Mouse (Mus musculus): ENCODE data around the gene Tarbp2. TPM values are rescaled to one million over a fixed set of nuclear protein-coding genes. Genes with fewer than 3 reads are reported as not detected.

Tarbp2 gene
- total and polyA plus RNA-seq, 2 experiments from 2014 or later, result 89.5 to 94.7 TPM

GRCm38 (mm10) chr15:102505770-102506463, 12.1 kb upstream of the Tarbp2 start:
- no peaks in the 10 kb centered on the region for H3K9me3 ChIP-seq (ENCODE audit: low read length)
- DNase-seq (no peak), ATAC-seq (no peak)
- no peak overlapping the region for H3K4me2 ChIP-seq (ENCODE audit: low read depth)
- no peak overlapping the region for H3K9ac ChIP-seq
- no peaks in the 10 kb centered on the region for H3K27me3 ChIP-seq (ENCODE audit: insufficient read depth, low read length)
- no peak overlapping the region for H3K27ac ChIP-seq (ENCODE audit: low read depth, low read length)
- no peak for TF ChIP-seq CTCF (IDR thresholded peaks at IDR 0.05; ENCODE audit: low read depth)
- H3K4me3 ChIP-seq (ENCODE audit: low read depth, low read length), result no peak overlapping the region
- WGBS, result 86% methylated on average over 9 of the region's 9 CpGs
- H3K36me3 ChIP-seq (ENCODE audit: insufficient read depth), result peaks cover 61% of the 10 kb centered on the region
- H3K4me1 ChIP-seq (ENCODE audit: insufficient read depth), result peaks cover 16% of the 10 kb centered on the region

DNA sequence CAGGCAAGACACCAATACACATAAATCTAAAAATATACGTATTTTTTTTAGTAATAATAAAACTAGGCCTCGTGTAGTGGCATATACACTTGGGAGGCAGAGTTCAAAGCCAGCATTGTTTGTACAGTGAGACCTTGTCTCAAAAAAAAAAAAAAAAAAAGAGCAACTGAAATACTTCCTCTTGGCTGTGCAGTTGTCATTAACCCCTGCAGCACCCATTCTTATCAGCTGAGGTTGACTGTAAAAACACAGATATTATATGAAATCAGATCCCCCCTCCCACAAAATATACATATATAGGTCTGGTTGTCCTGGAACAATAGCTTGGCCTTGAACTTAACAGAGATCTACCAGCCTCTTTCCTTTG, 11.5 kb upstream of the Tarbp2 start:
- H3K36me3 ChIP-seq (ENCODE audit: insufficient read depth), result peaks cover 55% of the 10 kb centered on the region
- 51% methylated on average over 2 of the region's 2 CpGs for WGBS

DNA sequence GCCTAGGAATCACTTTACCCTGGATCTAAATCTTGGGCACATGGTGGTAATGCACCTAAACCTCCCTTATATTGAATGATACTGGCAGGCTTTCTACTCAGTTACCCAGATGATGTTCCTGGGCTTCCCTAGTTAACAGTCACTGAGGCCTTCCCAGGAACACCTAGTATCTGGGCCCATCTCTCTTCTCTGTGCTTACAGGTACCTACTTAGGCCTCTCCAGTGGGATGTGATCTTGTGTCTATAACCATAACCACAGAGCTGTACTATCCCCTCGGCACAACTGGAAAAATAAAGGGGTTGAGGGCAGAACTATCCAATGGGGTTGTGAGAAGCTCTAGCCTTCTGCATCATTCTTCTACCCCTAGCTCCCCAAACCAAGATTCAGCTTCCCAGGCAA, 11.1 kb upstream of the Tarbp2 start:
- ATAC-seq (no peak), DNase-seq (no peak)
- Histone ChIP-seq H3K9ac (no peak overlapping the region), H3K27ac (ENCODE audit: low read depth, low read length) (no peak overlapping the region), H3K27me3 (ENCODE audit: insufficient read depth, low read length) (no peaks in the 10 kb centered on the region), H3K36me3 (ENCODE audit: insufficient read depth) (peaks cover 51% of the 10 kb centered on the region), H3K4me1 (ENCODE audit: insufficient read depth) (peaks cover 26% of the 10 kb centered on the region), H3K9me3 (ENCODE audit: low read length) (no peaks in the 10 kb centered on the region), H3K4me3 (ENCODE audit: low read depth, low read length) (no peak overlapping the region), H3K4me2 (ENCODE audit: low read depth) (no peak overlapping the region)
- 85% methylated on average over 1 of the region's 1 CpGs for WGBS
- no peak for TF ChIP-seq CTCF (IDR thresholded peaks at IDR 0.05; ENCODE audit: low read depth)

More for the DNA sequence above, 11.5 kb upstream of the Tarbp2 start:
- H3K9ac ChIP-seq, result no peak overlapping the region
- no peaks in the 10 kb centered on the region for H3K27me3 ChIP-seq (ENCODE audit: insufficient read depth, low read length)
- peaks cover 21% of the 10 kb centered on the region for H3K4me1 ChIP-seq (ENCODE audit: insufficient read depth)
- no peak for DNase-seq
- H3K27ac ChIP-seq (ENCODE audit: low read depth, low read length), result no peak overlapping the region
- H3K9me3 ChIP-seq (ENCODE audit: low read length), result no peaks in the 10 kb centered on the region
- no peak overlapping the region for H3K4me3 ChIP-seq (ENCODE audit: low read depth, low read length)
- ATAC-seq, result no peak
- TF ChIP-seq CTCF (IDR thresholded peaks at IDR 0.05; ENCODE audit: low read depth), result no peak
- H3K4me2 ChIP-seq (ENCODE audit: low read depth), result no peak overlapping the region

GRCm38 (mm10) chr15:102507561-102507960, 10.4 kb upstream of the Tarbp2 start:
- DNase-seq (no peak), ATAC-seq (no peak)
- Histone ChIP-seq H3K4me1 (ENCODE audit: insufficient read depth) (peaks cover 26% of the 10 kb centered on the region), H3K9ac (no peak overlapping the region), H3K4me3 (ENCODE audit: low read depth, low read length) (no peak overlapping the region), H3K9me3 (ENCODE audit: low read length) (no peaks in the 10 kb centered on the region), H3K27ac (ENCODE audit: low read depth, low read length) (no peak overlapping the region), H3K36me3 (ENCODE audit: insufficient read depth) (peaks cover 44% of the 10 kb centered on the region), H3K4me2 (ENCODE audit: low read depth) (no peak overlapping the region), H3K27me3 (ENCODE audit: insufficient read depth, low read length) (no peaks in the 10 kb centered on the region)
- no peak for TF ChIP-seq CTCF (IDR thresholded peaks at IDR 0.05; ENCODE audit: low read depth)

GRCm38 (mm10) chr15:102508336-102508735, 9.7 kb upstream of the Tarbp2 start:
- no peak for TF ChIP-seq CTCF (IDR thresholded peaks at IDR 0.05; ENCODE audit: low read depth)
- WGBS, result 79% methylated on average over 3 of the region's 3 CpGs
- H3K4me1 ChIP-seq (ENCODE audit: insufficient read depth), result peaks cover 26% of the 10 kb centered on the region
- H3K9ac ChIP-seq, result no peak overlapping the region
- no peaks in the 10 kb centered on the region for H3K27me3 ChIP-seq (ENCODE audit: insufficient read depth, low read length)
- DNase-seq (no peak), ATAC-seq (no peak)
- H3K4me3 ChIP-seq (ENCODE audit: low read depth, low read length), result no peak overlapping the region
- H3K36me3 ChIP-seq (ENCODE audit: insufficient read depth), result peaks cover 36% of the 10 kb centered on the region
- no peaks in the 10 kb centered on the region for H3K9me3 ChIP-seq (ENCODE audit: low read length)
- H3K27ac ChIP-seq (ENCODE audit: low read depth, low read length), result no peak overlapping the region
- H3K4me2 ChIP-seq (ENCODE audit: low read depth), result no peak overlapping the region

DNA sequence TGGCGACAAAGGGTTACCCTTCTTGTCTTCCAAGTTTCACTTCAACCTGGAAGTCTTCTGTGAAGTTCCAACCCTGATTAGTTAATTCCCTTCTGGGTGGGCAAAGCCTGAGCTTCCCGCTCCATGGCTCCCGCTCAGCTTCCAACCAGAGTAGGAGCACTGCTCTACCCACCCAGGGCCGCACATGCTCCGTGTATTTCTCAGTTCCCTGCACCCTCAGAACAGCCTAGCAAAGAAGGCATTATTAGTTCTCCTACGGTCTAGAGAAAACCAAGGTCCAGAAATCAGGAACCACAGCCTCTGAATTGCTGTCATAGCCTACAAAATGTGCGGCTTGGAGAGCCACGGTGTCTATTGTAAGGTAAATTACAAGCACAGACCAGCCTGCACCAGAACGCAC, 7.9 kb upstream of the Tarbp2 start:
- 4% methylated on average over 9 of the region's 9 CpGs for WGBS
- ATAC-seq (peak; percentile 87), DNase-seq (peak; percentile 77)
- peak overlapping the region; percentile 66 for H3K4me3 ChIP-seq (ENCODE audit: low read depth, low read length)
- H3K9me3 ChIP-seq (ENCODE audit: low read length), result no peaks in the 10 kb centered on the region
- H3K4me2 ChIP-seq (ENCODE audit: low read depth), result peak overlapping the region; percentile 88
- H3K36me3 ChIP-seq (ENCODE audit: insufficient read depth), result peaks cover 19% of the 10 kb centered on the region
- H3K4me1 ChIP-seq (ENCODE audit: insufficient read depth), result peaks cover 27% of the 10 kb centered on the region
- peak overlapping the region; percentile 96 for H3K27ac ChIP-seq (ENCODE audit: low read depth, low read length)
- H3K9ac ChIP-seq, result peak overlapping the region; percentile 83
- TF ChIP-seq CTCF (IDR thresholded peaks at IDR 0.05; ENCODE audit: low read depth), result no peak
- H3K27me3 ChIP-seq (ENCODE audit: insufficient read depth, low read length), result no peaks in the 10 kb centered on the region

DNA sequence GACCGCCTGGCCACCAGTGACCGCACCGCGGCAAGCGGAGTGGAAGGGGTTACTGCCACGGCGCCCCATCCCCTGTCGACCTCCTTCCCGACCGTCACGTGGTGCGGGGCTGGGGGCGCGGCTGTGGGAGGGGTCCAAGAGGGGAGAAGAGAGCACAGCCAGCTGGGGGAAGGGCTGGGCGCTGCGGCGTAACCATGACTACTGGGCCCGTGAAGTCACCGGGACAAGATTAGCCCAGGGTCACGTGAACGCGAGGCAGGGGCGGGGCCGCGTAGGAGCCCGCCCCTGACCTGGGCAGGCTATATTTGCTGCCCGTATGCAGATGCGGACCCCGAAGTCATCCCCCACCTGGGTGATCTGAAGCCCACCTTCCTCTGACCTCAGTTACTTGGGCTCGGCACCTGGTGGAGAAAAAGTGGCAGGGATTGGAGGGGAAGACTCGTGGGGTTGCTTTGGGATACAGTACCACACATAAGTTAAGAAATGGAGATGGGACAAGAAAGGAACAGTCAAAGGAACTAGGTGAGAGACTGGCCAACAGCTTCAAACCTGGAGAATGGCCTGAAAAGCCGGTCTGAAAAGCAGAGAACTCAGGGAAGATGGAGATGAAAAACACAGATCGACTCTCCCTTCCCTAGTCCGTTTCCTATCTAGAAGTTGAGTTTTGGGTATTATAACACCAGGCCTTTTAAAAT, 7.3 kb upstream of the Tarbp2 start:
- Histone ChIP-seq H3K36me3 (ENCODE audit: insufficient read depth) (peaks cover 12% of the 10 kb centered on the region), H3K27ac (ENCODE audit: low read depth, low read length) (peak overlapping the region; percentile 96), H3K4me2 (ENCODE audit: low read depth) (peak overlapping the region; percentile 88), H3K9me3 (ENCODE audit: low read length) (no peaks in the 10 kb centered on the region), H3K4me3 (ENCODE audit: low read depth, low read length) (peak overlapping the region; percentile 66), H3K27me3 (ENCODE audit: insufficient read depth, low read length) (no peaks in the 10 kb centered on the region), H3K9ac (peak overlapping the region; percentile 83), H3K4me1 (ENCODE audit: insufficient read depth) (peaks cover 33% of the 10 kb centered on the region)
- peak; percentile 96 for ATAC-seq
- no peak; the same call in 1 of the 2 replicates for TF ChIP-seq CTCF (IDR thresholded peaks at IDR 0.05; ENCODE audit: low read depth)
- 3% methylated on average over 34 of the region's 34 CpGs for WGBS
- peak; percentile 91 for DNase-seq
